Mouse (Mus musculus): ENCODE measurements around the gene Egflam. TPM values are rescaled to one million over a fixed set of nuclear protein-coding genes. Genes with fewer than 3 reads are reported as not detected.

The Egflam gene
- polyA plus RNA-seq (2014; fragmentation: Illumina TruSeq; extraction: RNeasy Lipid Tissue Mini Kit (QIAGEN cat#74804); ENCODE audit: low read depth, low replicate concordance): 2.1 TPM

DNA sequence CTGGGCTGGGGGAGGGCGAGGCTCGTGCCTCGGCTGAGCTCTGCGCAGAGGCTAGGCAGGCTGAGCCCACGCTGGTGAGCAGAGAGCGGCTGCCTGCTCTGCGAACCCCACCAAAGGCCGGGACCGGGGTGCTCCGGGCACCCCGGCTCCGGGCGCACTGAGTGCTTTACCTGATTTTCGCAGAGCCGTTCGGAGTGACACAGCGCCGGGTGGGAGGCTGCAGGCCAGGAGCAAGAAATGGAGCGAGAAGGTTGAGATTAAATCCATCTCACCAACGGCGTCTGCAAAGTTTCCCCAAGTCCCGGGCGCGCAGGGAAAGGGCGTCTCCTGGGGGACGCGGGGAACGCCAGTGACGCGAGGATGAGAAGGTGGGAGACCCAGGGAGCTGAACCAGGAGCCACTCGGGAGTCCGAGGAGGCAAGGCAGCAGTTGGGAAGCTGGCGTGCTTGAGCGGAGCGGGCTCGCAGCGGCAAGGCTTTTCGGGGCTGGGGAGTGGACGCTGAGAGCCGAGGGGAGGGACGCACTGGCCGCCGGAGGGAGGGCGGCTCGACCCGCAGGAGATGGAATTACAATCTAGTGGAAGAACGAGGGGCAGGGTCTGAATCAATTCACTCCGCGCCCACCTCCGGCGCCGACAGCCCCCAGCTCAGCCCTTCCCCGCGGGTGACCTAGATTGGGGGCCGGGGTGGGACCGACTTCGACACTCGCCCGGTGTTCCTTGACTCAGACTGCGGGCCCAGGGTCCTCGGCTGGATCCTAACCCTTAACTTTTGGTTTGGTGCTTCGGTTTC, at the start of gene Egflam:
TSS of gene Egflam (minus strand) at position 578 of the 791 bp plus-strand sequence.

